Mouse (Mus musculus) mouse trophoblast stem cell (cell line): Measurements from ENCODE around the gene Selplg.

ENCODE experiments used
- in situ Hi-C, 2 experiments: fragments of 300-500 bp; cut with MseI, MboI; formaldehyde crosslinking; loops; 2 replicates in 1 of 2; 3 replicates in 1 of 2; pipeline ENCODE4 v1.15.1; 2025

The Selplg gene

DNA sequence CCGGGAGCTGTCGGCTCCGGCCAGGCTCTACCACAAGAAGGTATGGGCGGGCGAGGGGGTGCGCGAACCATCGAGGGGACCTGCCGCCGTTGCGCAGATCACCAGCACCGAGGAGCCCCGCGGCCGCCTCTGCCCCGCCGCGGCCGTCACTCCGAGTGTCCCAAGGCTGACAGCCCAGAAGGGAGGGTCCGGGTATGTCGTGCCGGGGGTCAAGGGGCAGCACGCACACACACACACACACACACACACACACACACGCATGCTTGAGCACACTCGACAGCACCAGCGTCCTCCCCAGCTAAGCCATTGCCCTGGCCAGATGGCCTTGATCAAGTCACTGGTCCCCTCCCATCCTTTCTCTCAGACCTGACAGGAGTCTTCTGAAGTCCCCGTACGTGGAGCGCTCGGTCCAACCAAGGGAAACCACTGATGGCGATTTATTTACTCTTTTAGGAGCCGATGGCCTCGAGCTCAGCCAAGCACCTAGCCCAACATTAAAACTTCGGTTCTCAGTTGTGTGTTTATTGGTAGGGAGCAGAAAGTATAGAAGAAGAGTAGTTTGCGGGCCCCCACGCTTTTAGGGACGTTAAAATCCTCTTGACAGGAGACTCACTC is 59.4 kb downstream of the Selplg start:
- in situ Hi-C loops, result loop anchor here in 1 of 2 experiments (5.0 kb wide), 1 partner anchor 34 kb away; no protein-coding TSS in a partner anchor

DNA sequence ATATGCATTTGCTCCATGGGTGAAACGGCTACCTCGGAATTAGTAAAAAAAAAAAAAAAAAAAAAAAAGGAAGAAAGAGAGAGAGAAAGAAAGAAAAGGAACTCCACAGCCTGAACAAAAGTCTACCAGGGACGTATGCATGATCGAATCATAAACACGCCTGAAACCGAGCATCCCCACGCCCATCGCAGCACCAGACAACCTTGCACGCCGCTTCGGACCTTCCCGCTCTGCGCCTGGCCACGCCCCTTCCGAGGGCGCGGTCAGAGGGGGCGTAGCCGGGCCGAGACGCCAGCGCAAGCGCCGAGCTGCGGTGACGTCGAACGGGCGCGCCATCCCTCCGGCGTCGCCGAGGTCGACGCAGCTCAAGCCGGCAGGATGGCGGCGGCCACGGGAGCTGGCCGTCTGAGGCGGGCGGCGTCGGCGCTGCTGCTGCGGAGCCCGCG is 60.0 kb downstream of the Selplg start, which contains the start of the genes Sart3 and Iscu:
TSS of gene Sart3 (minus strand) at position 61 of the 446 bp plus-strand sequence.
TSS of gene Iscu (plus strand) at position 299 of the 446 bp plus-strand sequence.
- in situ Hi-C loops, result loop anchor here in 1 of 2 experiments (5.0 kb wide), 1 partner anchor 35 kb away; no protein-coding TSS in a partner anchor

DNA sequence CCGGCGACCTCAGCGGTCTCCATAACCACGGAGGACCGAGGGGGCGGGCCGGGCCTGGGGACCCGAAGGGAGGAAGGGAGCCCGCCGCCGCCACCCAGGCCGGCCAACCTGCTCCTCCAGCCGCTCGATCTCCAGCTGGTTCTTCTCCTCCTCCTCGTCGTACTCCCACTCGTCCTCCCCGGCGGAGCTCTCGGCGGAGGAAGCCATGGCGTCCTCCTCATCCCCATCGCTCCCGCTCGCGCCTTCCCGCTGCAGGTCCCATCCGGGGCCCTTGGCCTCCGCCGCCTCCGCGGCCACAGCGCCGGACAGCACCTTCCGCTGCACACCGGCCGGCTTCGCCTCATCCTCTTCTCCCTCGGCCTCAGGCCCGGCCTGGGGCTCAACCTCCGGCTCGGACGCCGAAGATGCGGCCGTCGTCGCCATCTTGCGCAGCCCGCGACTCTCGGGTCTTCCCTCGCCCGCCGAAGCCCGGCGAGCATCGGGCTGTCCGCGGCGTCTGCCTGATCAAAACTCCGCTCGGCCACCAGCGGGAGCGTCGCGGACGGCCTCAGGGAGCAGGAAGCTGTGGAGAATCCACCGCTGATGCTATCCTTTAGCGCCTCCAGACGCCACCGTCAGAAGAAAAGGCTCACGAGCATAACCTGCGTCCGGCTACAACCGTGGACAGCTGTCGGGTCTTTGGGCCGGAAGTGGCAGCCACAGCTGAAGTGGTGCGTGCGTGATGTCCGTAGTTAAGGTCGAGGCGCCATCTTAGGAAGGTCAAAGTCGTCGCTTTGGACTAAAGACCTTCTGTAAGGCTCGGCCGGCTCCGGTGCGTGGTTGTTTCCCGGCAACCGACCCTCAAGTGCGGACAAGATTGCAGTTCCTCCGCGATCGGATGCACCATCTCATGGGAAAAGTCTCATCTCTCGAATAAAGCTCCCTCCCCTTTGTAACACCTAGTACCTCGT is 61.0 kb downstream of the Selplg start:
- in situ Hi-C loops, result loop anchor here in 1 of 2 experiments (5.0 kb wide), 1 partner anchor 36 kb away; no protein-coding TSS in a partner anchor

DNA sequence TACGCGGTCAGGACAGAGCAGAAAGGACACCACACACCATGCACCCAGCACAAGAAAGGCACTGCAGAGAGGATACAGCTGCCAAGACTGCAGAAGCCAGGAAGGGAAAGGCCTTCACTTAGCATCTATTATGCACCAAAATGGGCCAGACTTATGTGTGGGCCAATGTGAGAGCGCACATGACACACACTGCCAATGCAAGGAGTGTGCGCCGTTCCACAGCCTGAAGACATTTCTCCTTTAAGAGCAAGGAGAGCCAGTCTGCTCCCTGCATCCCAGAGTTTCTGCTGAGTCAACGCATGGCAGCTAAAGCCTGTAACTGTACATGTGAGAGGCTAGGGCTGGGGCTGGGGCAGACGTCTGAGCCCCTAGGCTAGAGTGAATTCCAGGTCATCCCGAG is 63.6 kb downstream of the Selplg start:
- in situ Hi-C loops, result no loop called here
